Mouse (Mus musculus): ENCODE results near the gene Myo1e. TPM values are rescaled to one million over a fixed set of nuclear protein-coding genes. Genes with fewer than 3 reads are reported as not detected.

The Myo1e gene
- total RNA-seq, 1 experiment, result 21.3 TPM

DNA sequence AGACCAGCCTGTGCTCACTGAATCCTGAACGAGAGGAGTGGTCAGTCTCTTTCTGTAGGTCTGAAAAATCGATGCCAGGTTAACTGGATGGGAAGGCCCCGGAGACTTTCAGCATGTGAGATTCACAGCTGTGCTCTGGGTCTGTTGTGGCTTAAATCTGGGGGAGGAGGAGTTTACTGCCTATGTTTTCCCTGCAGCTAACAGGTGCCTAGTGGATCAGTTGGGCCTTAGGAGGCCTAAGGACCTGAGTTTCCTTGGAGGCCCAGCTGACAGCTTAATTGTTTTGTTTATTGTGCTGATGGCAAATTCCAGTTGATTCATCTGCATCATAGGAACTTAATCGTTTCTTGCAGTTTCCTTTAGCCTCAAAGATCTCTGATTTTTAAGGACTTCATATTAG lies 16.0 kb downstream of the Myo1e start:
- no peak overlapping the region for H3K9ac ChIP-seq (ENCODE audit: insufficient read depth, low read depth, low read length, poor library complexity, severe bottlenecking)
- no peak for DNase-seq (ENCODE audit: low read depth, low spot score)
- no peak overlapping the region for H3K27ac ChIP-seq (ENCODE audit: insufficient read depth, low read depth, low read length, poor library complexity, severe bottlenecking)
- no peak overlapping the region for H3K4me3 ChIP-seq (ENCODE audit: insufficient read depth in 1 of 2, low read depth in 1 of 2, low read length in 2 of 2, poor library complexity in 1 of 2, severe bottlenecking in 1 of 2)
- TF ChIP-seq HCFC1 (IDR thresholded peaks at IDR 0.05; ENCODE audit: borderline replicate concordance, insufficient read depth, low read length), result no peak
- TF ChIP-seq CHD2 (IDR thresholded peaks at IDR 0.05; ENCODE audit: low read depth, low read length), result no peak
- no peak for TF ChIP-seq MAFK (IDR thresholded peaks at IDR 0.05; ENCODE audit: insufficient read depth, low read depth, low read length)
- no peak for TF ChIP-seq ZC3H11A (IDR thresholded peaks at IDR 0.05; ENCODE audit: borderline replicate concordance, low read depth, low read length)
- no peak for TF ChIP-seq ZNF384 (IDR thresholded peaks at IDR 0.05; ENCODE audit: low read depth, low read length)
- H3K9me3 ChIP-seq (ENCODE audit: control insufficient read depth, insufficient read depth, low read depth, low read length), result no peaks in the 10 kb centered on the region
- H3K4me1 ChIP-seq (ENCODE audit: control insufficient read depth in 2 of 2, insufficient read depth in 2 of 2, low read length in 2 of 2, poor library complexity in 1 of 2), result peaks cover 7 to 10% of the 10 kb centered on the region in 2 experiments; a peak in 2 of 4 replicates
- in situ Hi-C loops (cut with MboI; ENCODE audit: low sequenced_read_pairs in 2 of 2, unreplicated experiment in 2 of 2), result no loop called here
- no peaks in the 10 kb centered on the region for H3K36me3 ChIP-seq (ENCODE audit: control insufficient read depth, insufficient read depth, low read length, poor library complexity, severe bottlenecking)

DNA sequence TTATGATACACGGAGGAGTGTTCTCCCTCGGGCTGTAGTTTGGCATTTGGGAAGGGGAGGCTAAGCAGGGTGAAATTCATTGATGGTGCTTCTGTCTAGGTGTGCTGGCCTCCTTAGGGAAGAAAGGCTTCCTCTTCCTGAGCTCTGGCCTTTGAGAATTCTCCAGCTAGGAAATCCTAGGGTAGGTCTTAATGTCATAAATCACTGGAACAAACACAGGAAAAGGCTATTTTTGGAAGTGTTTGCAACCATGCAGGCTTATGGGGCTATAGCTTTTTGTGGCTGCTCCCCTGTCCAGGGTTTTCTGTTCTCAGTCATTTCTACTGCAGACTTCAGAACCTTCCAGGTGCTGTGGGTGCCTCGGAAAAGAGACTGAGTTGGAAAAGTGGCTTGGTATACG lies 16.9 kb downstream of the Myo1e start:
- Histone ChIP-seq H3K9me3 (ENCODE audit: control insufficient read depth, insufficient read depth, low read depth, low read length) (no peaks in the 10 kb centered on the region), H3K4me1 (ENCODE audit: control insufficient read depth in 2 of 2, insufficient read depth in 2 of 2, low read length in 2 of 2, poor library complexity in 1 of 2) (peaks cover 4 to 9% of the 10 kb centered on the region in 2 experiments; a peak in 1 of 4 replicates), H3K36me3 (ENCODE audit: control insufficient read depth, insufficient read depth, low read length, poor library complexity, severe bottlenecking) (no peaks in the 10 kb centered on the region), H3K4me3 (ENCODE audit: insufficient read depth in 1 of 2, low read depth in 1 of 2, low read length in 2 of 2, poor library complexity in 1 of 2, severe bottlenecking in 1 of 2) (no peak overlapping the region), H3K9ac (ENCODE audit: insufficient read depth, low read depth, low read length, poor library complexity, severe bottlenecking) (no peak overlapping the region), H3K27ac (ENCODE audit: insufficient read depth, low read depth, low read length, poor library complexity, severe bottlenecking) (no peak overlapping the region)
- DNase-seq (ENCODE audit: low read depth, low spot score), result no peak
- TF ChIP-seq ZNF384 (IDR thresholded peaks at IDR 0.05; ENCODE audit: low read depth, low read length) (no peak), HCFC1 (IDR thresholded peaks at IDR 0.05; ENCODE audit: borderline replicate concordance, insufficient read depth, low read length) (no peak), MAFK (IDR thresholded peaks at IDR 0.05; ENCODE audit: insufficient read depth, low read depth, low read length) (no peak), CHD2 (IDR thresholded peaks at IDR 0.05; ENCODE audit: low read depth, low read length) (no peak), ZC3H11A (IDR thresholded peaks at IDR 0.05; ENCODE audit: borderline replicate concordance, low read depth, low read length) (no peak)
- in situ Hi-C loops (cut with MboI; ENCODE audit: low sequenced_read_pairs in 2 of 2, unreplicated experiment in 2 of 2), result no loop called here

DNA sequence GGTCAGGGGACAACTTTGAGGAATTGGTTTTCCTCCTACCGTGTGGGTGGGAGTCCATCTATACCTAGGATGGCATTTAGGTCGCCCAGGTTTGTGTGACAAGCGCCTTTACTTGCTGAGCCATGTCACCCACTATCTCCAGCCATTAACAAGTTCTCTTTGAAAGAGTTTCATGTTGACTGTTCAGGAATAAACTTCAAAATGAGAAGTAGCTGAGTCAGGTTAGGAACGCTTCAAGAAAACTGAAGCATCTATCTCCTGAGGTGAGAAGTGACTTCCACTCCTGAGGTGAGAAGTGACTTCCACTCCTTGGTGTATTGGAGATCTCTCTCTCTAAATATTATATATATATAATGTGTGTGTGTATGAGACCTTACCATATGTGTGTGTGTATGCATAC lies 19.2 kb downstream of the Myo1e start:
- Histone ChIP-seq H3K4me3 (ENCODE audit: insufficient read depth in 1 of 2, low read depth in 1 of 2, low read length in 2 of 2, poor library complexity in 1 of 2, severe bottlenecking in 1 of 2) (no peak overlapping the region), H3K4me1 (ENCODE audit: control insufficient read depth in 2 of 2, insufficient read depth in 2 of 2, low read length in 2 of 2, poor library complexity in 1 of 2) (peaks cover 2 to 9% of the 10 kb centered on the region in 2 experiments; a peak in 2 of 4 replicates), H3K9ac (ENCODE audit: insufficient read depth, low read depth, low read length, poor library complexity, severe bottlenecking) (no peak overlapping the region), H3K9me3 (ENCODE audit: control insufficient read depth, insufficient read depth, low read depth, low read length) (no peaks in the 10 kb centered on the region), H3K36me3 (ENCODE audit: control insufficient read depth, insufficient read depth, low read length, poor library complexity, severe bottlenecking) (no peaks in the 10 kb centered on the region), H3K27ac (ENCODE audit: insufficient read depth, low read depth, low read length, poor library complexity, severe bottlenecking) (no peak overlapping the region)
- in situ Hi-C loops (cut with MboI; ENCODE audit: low sequenced_read_pairs in 2 of 2, unreplicated experiment in 2 of 2), result no loop called here
- DNase-seq (ENCODE audit: low read depth, low spot score), result no peak
- no peak for TF ChIP-seq ZNF384 (IDR thresholded peaks at IDR 0.05; ENCODE audit: low read depth, low read length)
- TF ChIP-seq CHD2 (IDR thresholded peaks at IDR 0.05; ENCODE audit: low read depth, low read length), result no peak
- TF ChIP-seq MAFK (IDR thresholded peaks at IDR 0.05; ENCODE audit: insufficient read depth, low read depth, low read length), result no peak

DNA sequence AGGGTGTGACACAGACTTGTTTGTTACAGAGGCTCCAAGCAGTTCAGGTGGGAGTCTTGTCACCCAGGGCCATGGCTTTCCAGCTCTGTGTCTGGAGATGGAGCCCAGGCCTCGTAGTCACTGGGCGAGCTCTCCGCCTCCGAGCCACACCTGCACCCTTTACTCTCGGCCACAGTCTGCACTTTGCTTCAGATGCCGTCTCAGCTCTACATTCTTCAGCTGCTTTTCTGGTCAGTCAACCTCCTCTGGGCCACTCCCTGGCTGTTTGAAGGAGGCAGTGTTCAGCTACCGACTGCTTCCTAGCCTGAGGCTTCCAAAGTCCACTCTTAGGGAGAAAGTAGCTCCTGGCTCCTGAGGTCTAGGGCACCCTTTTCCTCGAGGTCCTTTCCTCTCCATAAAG lies 22.7 kb downstream of the Myo1e start:
- DNase-seq (ENCODE audit: low read depth, low spot score), result no peak
- Histone ChIP-seq H3K9ac (ENCODE audit: insufficient read depth, low read depth, low read length, poor library complexity, severe bottlenecking) (no peak overlapping the region), H3K4me3 (ENCODE audit: insufficient read depth in 1 of 2, low read depth in 1 of 2, low read length in 2 of 2, poor library complexity in 1 of 2, severe bottlenecking in 1 of 2) (no peak overlapping the region), H3K4me1 (ENCODE audit: control insufficient read depth in 2 of 2, insufficient read depth in 2 of 2, low read length in 2 of 2, poor library complexity in 1 of 2) (peaks cover 4 to 6% of the 10 kb centered on the region in 2 experiments; a peak in 3 of 4 replicates), H3K9me3 (ENCODE audit: control insufficient read depth, insufficient read depth, low read depth, low read length) (no peaks in the 10 kb centered on the region), H3K27ac (ENCODE audit: insufficient read depth, low read depth, low read length, poor library complexity, severe bottlenecking) (no peak overlapping the region), H3K36me3 (ENCODE audit: control insufficient read depth, insufficient read depth, low read length, poor library complexity, severe bottlenecking) (no peaks in the 10 kb centered on the region)
- in situ Hi-C loops (cut with MboI; ENCODE audit: low sequenced_read_pairs in 2 of 2, unreplicated experiment in 2 of 2), result no loop called here
- no peak for TF ChIP-seq CHD2 (IDR thresholded peaks at IDR 0.05; ENCODE audit: low read depth, low read length)
- no peak for TF ChIP-seq MAFK (IDR thresholded peaks at IDR 0.05; ENCODE audit: insufficient read depth, low read depth, low read length)
- TF ChIP-seq ZC3H11A (IDR thresholded peaks at IDR 0.05; ENCODE audit: borderline replicate concordance, low read depth, low read length), result no peak
- TF ChIP-seq HCFC1 (IDR thresholded peaks at IDR 0.05; ENCODE audit: borderline replicate concordance, insufficient read depth, low read length), result no peak
- no peak for TF ChIP-seq ZNF384 (IDR thresholded peaks at IDR 0.05; ENCODE audit: low read depth, low read length)

Measured in ES-E14 (cell line).